Mouse (Mus musculus) lung, postnatal 25 days (tissue): ENCODE results near the gene Zfp931.
A peak's percentile ranks its signal among the peaks of the same experiment; 100 is the strongest.
"Not testable (repeated sequence)": the region's sequence is repeated elsewhere in the genome, so short reads cannot be mapped to it uniquely, and the experiment has no call there.

ENCODE experiments used
- DNase-seq: peaks from one replicate; pipeline ENCODE4 v3.0.0; 2022; ENCODE audit warnings: low spot score

Gene Zfp931

GRCm38 (mm10) chr2:178078166-178078717 is at the start of gene Zfp931:
Gene Zfp931 (minus strand): TSS chr2:178078476.
- not testable (repeated sequence) for DNase-seq

- no peak for DNase-seq
These were observed 48.0 kb upstream of the Zfp931 start for GRCm38 (mm10) chr2:178126041-178126820.

GRCm38 (mm10) chr2:178125427-178125826 is 47.2 kb upstream of the Zfp931 start:
- no peak for DNase-seq

GRCm38 (mm10) chr2:178123466-178123865 is 45.2 kb upstream of the Zfp931 start:
- DNase-seq: no peak

- DNase-seq: no peak
These were observed 43.8 kb upstream of the Zfp931 start for GRCm38 (mm10) chr2:178121946-178122665.

- no peak for DNase-seq
These were observed 43.1 kb upstream of the Zfp931 start for GRCm38 (mm10) chr2:178121375-178121688.

- no peak for DNase-seq
These were observed 42.5 kb upstream of the Zfp931 start for GRCm38 (mm10) chr2:178120651-178121374.

GRCm38 (mm10) chr2:178120356-178120645 is 42.0 kb upstream of the Zfp931 start:
- no peak for DNase-seq

GRCm38 (mm10) chr2:178119561-178120355 is 41.5 kb upstream of the Zfp931 start:
- no peak for DNase-seq

GRCm38 (mm10) chr2:178118801-178119560 is 40.7 kb upstream of the Zfp931 start, which contains the start of gene Phactr3:
Gene Phactr3 (plus strand): TSS chr2:178118975.
- DNase-seq: no peak

- DNase-seq: peak; percentile 12
These were observed 39.7 kb upstream of the Zfp931 start for GRCm38 (mm10) chr2:178117946-178118345.

- DNase-seq: peak; percentile 18
These were observed 23.7 kb upstream of the Zfp931 start for GRCm38 (mm10) chr2:178101957-178102356.

- peak; percentile 10 for DNase-seq
These were observed 19.7 kb upstream of the Zfp931 start for GRCm38 (mm10) chr2:178098021-178098420.

GRCm38 (mm10) chr2:178089586-178089985 is 11.3 kb upstream of the Zfp931 start:
- no peak for DNase-seq

- DNase-seq: peak; percentile 44
These were observed 20.1 kb downstream of the Zfp931 start for GRCm38 (mm10) chr2:178058195-178058594.

- DNase-seq: not testable (repeated sequence)
These were observed 50.7 kb downstream of the Zfp931 start for GRCm38 (mm10) chr2:178027601-178028000.

- not testable (repeated sequence) for DNase-seq
These were observed 54.4 kb downstream of the Zfp931 start for GRCm38 (mm10) chr2:178023861-178024260.

- DNase-seq: peak; percentile 70
These were observed 55.2 kb downstream of the Zfp931 start, which contains the start of gene Zfp971 for GRCm38 (mm10) chr2:178023011-178023611. Gene Zfp971 (plus strand): TSS chr2:178023284.

GRCm38 (mm10) chr2:178020773-178021172 is 57.5 kb downstream of the Zfp931 start:
- peak; percentile 48 for DNase-seq

- DNase-seq: not testable (repeated sequence)
These were observed 58.8 kb downstream of the Zfp931 start for GRCm38 (mm10) chr2:178019486-178019885.
